Mouse (Mus musculus) hindbrain, embryonic 11.5 days (tissue): ENCODE measurements around the gene Pgam1. TPM values are rescaled to one million over a fixed set of nuclear protein-coding genes. Genes with fewer than 3 reads are reported as not detected.
"Not testable (repeated sequence)": the region's sequence is repeated elsewhere in the genome, so short reads cannot be mapped to it uniquely, and the experiment has no call there.

Experiments
- ATAC-seq: fragments of 200-750 bp; cut with Nextera tagmentation; 2 replicates; pipeline ENCODE4 v1.8.0; 2017; ENCODE audit warnings: mild to moderate bottlenecking, moderate TSS enrichment, moderate library complexity; ENCODE audit not compliant: low FRiP score
- DNase-seq: peaks from one replicate; pipeline ENCODE4 v3.0.0-alpha.2; 2015; ENCODE audit warnings: low spot score
- H3K27ac ChIP-seq: fragments of 300-500 bp; sonication (generic); 2 replicates; pipeline ENCODE4 v1.5.1; 2014; ENCODE audit warnings: mild to moderate bottlenecking, low read depth, low read length
- H3K27me3 ChIP-seq: fragments of 300-500 bp; sonication (generic); 2 replicates; pipeline ENCODE4 v1.6.1; 2014; ENCODE audit warnings: mild to moderate bottlenecking, low read length, moderate library complexity, mixed read lengths; ENCODE audit not compliant: control insufficient read depth, insufficient read depth
- H3K36me3 ChIP-seq: fragments of 300-500 bp; sonication (generic); 2 replicates; pipeline ENCODE4 v1.6.1; 2014; ENCODE audit warnings: mild to moderate bottlenecking, low read length, moderate library complexity, mixed read lengths; ENCODE audit not compliant: control insufficient read depth, insufficient read depth
- H3K4me1 ChIP-seq: fragments of 300-500 bp; sonication (generic); replicated peaks from 2 replicates; pipeline ENCODE4 v1.6.1; 2014; ENCODE audit warnings: low read length, mixed read lengths; ENCODE audit not compliant: control insufficient read depth, insufficient read depth
- H3K4me2 ChIP-seq: fragments of 300-500 bp; sonication (generic); replicated peaks from 2 replicates; pipeline ENCODE4 v1.6.1; 2014; ENCODE audit warnings: mild to moderate bottlenecking, low read depth, low read length
- H3K4me3 ChIP-seq: fragments of 300-500 bp; sonication (generic); 2 replicates; pipeline ENCODE4 v1.5.1; 2014; ENCODE audit warnings: low read depth, low read length
- H3K9ac ChIP-seq: fragments of 300-500 bp; sonication (generic); 2 replicates; pipeline ENCODE4 v1.6.1; 2014; ENCODE audit warnings: low read depth, low read length
- H3K9me3 ChIP-seq: fragments of 300-500 bp; sonication (generic); 2 replicates; pipeline ENCODE4 v1.6.1; 2016; ENCODE audit warnings: low read length; ENCODE audit not compliant: control insufficient read depth
- WGBS: fragments of 180-500 bp; shearing (Covaris S2); extraction: QIAGEN DNeasy Blood & Tissue Kit; methylation state at CpG from one replicate; pipeline ENCODE4 v1.1.7; 2014; 5-methylcytosine and 5-hydroxymethylcytosine counted together
- polyA plus RNA-seq: library from polyadenylated mRNA; unstranded; fragments of >200 nt; fragmentation: Nextera tagmentation; extraction: Ambion mirVana; gene quantifications from 2 replicates; pipeline ENCODE4 v1.2.1, GENCODE M21; 2014

The Pgam1 gene
- 767 and 789 TPM in 2 replicates for polyA plus RNA-seq

GRCm38 (mm10) chr19:41911178-41912073 is at the start of gene Pgam1:
Gene Pgam1 (plus strand): TSS chr19:41911923.
- Histone ChIP-seq H3K36me3 (0 out of 2 replicates have a peak, but pooled peaks cover 5% of the 10 kb centered on the region), H3K4me2 (peak within 1 kb of the TSS; percentile 92), H3K9ac (peak within 1 kb of the TSS; percentile 83), H3K4me1 (peaks cover 11% of the 10 kb centered on the region), H3K9me3 (no peaks in the 10 kb centered on the region), H3K27me3 (no peaks in the 10 kb centered on the region), H3K27ac (peak within 1 kb of the TSS; percentile 81), H3K4me3 (peak within 1 kb of the TSS; percentile 86)
- DNase-seq, result peak; percentile 100
- WGBS, result 6% methylated on average over 51 of the region's 54 CpGs
- peak; percentile 93 for ATAC-seq

DNA sequence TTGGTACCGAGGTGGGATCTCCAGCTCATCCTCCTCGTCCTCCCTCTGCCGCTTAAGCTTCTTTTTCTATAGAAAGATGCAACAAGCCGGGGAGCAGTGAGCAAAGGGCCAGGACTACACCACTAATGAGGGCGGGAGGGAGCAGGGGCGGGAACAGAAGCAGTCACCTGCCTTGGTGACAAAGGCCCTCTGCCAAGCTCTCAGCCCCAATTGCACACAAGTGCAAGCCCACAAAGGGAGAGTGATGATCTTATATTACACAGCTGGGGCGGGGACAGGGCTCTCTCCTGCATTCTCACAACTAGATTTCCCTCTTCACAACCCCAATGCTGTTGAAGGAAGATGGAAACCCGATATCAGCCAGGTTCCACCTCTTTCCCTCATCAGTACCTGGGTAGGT is 45.0 kb upstream of the Pgam1 start:
- WGBS, result 91% methylated on average over 8 of the region's 8 CpGs
- Histone ChIP-seq H3K4me1 (no peaks in the 10 kb centered on the region), H3K9me3 (no peaks in the 10 kb centered on the region), H3K27me3 (no peaks in the 10 kb centered on the region), H3K36me3 (peaks cover 2% of the 10 kb centered on the region; the same call in 1 of the 2 replicates), H3K4me3 (no peak overlapping the region), H3K4me2 (no peak overlapping the region), H3K9ac (no peak overlapping the region), H3K27ac (no peak overlapping the region)
- no peak for DNase-seq
- no peak for ATAC-seq

- Histone ChIP-seq H3K27ac (no peak overlapping the region), H3K4me3 (no peak overlapping the region), H3K9ac (no peak overlapping the region), H3K36me3 (peaks cover 2% of the 10 kb centered on the region; the same call in 1 of the 2 replicates), H3K27me3 (no peaks in the 10 kb centered on the region), H3K4me1 (no peaks in the 10 kb centered on the region), H3K4me2 (no peak overlapping the region), H3K9me3 (no peaks in the 10 kb centered on the region)
- 98% methylated on average over 5 of the region's 5 CpGs for WGBS
- no peak for DNase-seq
- no peak for ATAC-seq
Observed at GRCm38 (mm10) chr19:41869296-41869695, 42.4 kb upstream of the Pgam1 start.

- H3K9ac ChIP-seq, H3K4me3 ChIP-seq, H3K27ac ChIP-seq, H3K9me3 ChIP-seq, H3K27me3 ChIP-seq, ATAC-seq, H3K4me2 ChIP-seq, DNase-seq, H3K36me3 ChIP-seq, H3K4me1 ChIP-seq: not testable (repeated sequence)
- WGBS, result 91% methylated on average over 5 of the region's 5 CpGs
Observed at GRCm38 (mm10) chr19:41869946-41870345, 41.8 kb upstream of the Pgam1 start.

GRCm38 (mm10) chr19:41872285-41872684 is 39.4 kb upstream of the Pgam1 start:
- Histone ChIP-seq H3K4me3 (no peak overlapping the region), H3K27me3 (no peaks in the 10 kb centered on the region), H3K9me3 (no peaks in the 10 kb centered on the region), H3K9ac (no peak overlapping the region), H3K4me1 (no peaks in the 10 kb centered on the region), H3K4me2 (no peak overlapping the region), H3K27ac (no peak overlapping the region), H3K36me3 (peaks cover 8% of the 10 kb centered on the region; the same call in 1 of the 2 replicates)
- DNase-seq (no peak), ATAC-seq (no peak)
- WGBS, result 96% methylated on average over 2 of the region's 2 CpGs

DNA sequence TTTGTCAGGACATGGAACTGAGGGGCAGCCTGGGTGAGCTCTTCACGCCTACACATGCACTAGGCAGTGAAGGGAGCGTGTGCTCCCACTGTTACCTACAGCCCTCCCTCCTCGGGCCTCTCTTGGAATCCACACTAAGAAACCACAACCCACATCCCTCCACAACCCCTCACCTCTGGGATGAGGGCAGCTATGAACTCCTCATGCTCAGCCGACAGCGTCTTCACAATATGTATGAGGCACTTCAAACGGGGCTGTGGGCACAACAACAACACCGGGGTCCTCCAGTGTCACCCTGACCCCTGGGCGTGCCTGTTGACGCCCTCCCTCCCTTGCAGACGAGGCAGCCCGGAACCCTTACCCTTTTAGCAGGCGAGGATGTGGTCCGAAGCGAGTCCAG is 37.4 kb upstream of the Pgam1 start:
- Histone ChIP-seq H3K27me3 (no peaks in the 10 kb centered on the region), H3K9ac (no peak overlapping the region), H3K4me3 (no peak overlapping the region), H3K36me3 (peaks cover 11% of the 10 kb centered on the region; the same call in 1 of the 2 replicates), H3K27ac (no peak overlapping the region), H3K4me2 (no peak overlapping the region), H3K4me1 (no peaks in the 10 kb centered on the region), H3K9me3 (no peaks in the 10 kb centered on the region)
- 92% methylated on average over 14 of the region's 14 CpGs for WGBS
- DNase-seq (no peak), ATAC-seq (no peak)

DNA sequence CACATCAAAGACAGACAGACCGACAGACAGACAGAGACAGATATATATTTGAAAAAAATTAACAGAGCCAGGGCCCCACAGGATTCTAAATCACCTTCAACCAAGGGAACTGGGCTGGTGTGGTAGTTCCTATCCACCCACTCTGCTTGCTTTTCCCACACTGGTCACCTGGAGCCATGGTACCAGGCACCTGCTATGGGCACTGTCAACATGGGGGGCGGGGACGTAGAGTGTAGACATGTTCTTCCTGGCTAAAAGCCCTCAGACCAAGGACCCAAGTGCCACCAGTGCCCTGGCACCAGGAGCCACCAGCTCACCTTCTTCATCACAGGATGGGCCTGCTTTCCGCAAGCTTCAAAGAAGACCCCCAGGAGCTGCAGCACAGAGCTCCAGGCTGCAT is 29.9 kb upstream of the Pgam1 start:
- H3K27me3 ChIP-seq, result no peaks in the 10 kb centered on the region
- DNase-seq (no peak), ATAC-seq (no peak)
- no peak overlapping the region for H3K9ac ChIP-seq
- H3K27ac ChIP-seq, result no peak overlapping the region
- WGBS, result 97% methylated on average over 4 of the region's 4 CpGs
- H3K4me1 ChIP-seq, result no peaks in the 10 kb centered on the region
- H3K4me3 ChIP-seq, result no peak overlapping the region
- H3K36me3 ChIP-seq, result peaks cover 10% of the 10 kb centered on the region
- no peak overlapping the region for H3K4me2 ChIP-seq
- H3K9me3 ChIP-seq, result no peaks in the 10 kb centered on the region

DNA sequence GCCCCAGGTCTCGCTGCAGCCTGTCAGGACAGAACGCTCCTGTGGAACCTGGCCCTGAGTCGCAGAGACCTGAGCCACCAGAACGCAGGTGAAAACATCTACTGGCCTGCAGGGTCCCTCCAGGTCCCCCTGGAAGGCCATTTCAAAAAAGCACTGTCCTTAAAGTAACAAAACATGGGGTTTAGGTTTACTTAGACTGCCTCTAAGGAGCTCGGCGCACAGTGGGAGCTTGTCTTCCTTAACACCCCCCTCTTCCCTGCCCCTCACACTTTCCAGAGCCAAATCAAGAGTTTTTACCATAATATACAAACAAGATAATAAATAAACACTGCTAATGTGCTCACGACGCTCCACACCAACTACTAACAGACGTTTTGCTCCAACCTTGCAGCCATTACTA is 27.8 kb upstream of the Pgam1 start:
- no peak for ATAC-seq
- H3K36me3 ChIP-seq, result peaks cover 4% of the 10 kb centered on the region
- H3K4me1 ChIP-seq, result no peaks in the 10 kb centered on the region
- H3K27me3 ChIP-seq, result no peaks in the 10 kb centered on the region
- no peak overlapping the region for H3K27ac ChIP-seq
- H3K4me3 ChIP-seq, result no peak overlapping the region
- DNase-seq, result no peak
- no peak overlapping the region for H3K9ac ChIP-seq
- 95% methylated on average over 9 of the region's 9 CpGs for WGBS
- H3K4me2 ChIP-seq, result no peak overlapping the region
- no peaks in the 10 kb centered on the region for H3K9me3 ChIP-seq

- no peak for ATAC-seq
- DNase-seq, result no peak
- Histone ChIP-seq H3K4me3 (no peak overlapping the region), H3K36me3 (peaks cover 2% of the 10 kb centered on the region; the same call in 1 of the 2 replicates), H3K27ac (no peak overlapping the region), H3K9ac (no peak overlapping the region), H3K9me3 (no peaks in the 10 kb centered on the region), H3K4me1 (no peaks in the 10 kb centered on the region), H3K4me2 (no peak overlapping the region), H3K27me3 (no peaks in the 10 kb centered on the region)
Observed at GRCm38 (mm10) chr19:41888191-41888590, 23.5 kb upstream of the Pgam1 start.
